Mouse (Mus musculus) urinary bladder, postnatal 4 days (tissue): ENCODE measurements around the gene Dcaf15.

ENCODE experiments used
- DNase-seq, 2 experiments: peaks; one replicate each; pipeline ENCODE4 v3.0.0; 2021 to 2022; ENCODE audit warnings: low spot score in 2 of 2

Gene Dcaf15

GRCm38 (mm10) chr8:84101476-84102270, 2.9 kb downstream of the Dcaf15 start:
- DNase-seq, result no peak

GRCm38 (mm10) chr8:84098376-84098775, 6.2 kb downstream of the Dcaf15 start:
- no peak for DNase-seq

GRCm38 (mm10) chr8:84096061-84096460, 8.5 kb downstream of the Dcaf15 start:
- DNase-seq, result no peak

- DNase-seq, result no peak
These were observed 14.0 kb downstream of the Dcaf15 start for GRCm38 (mm10) chr8:84090585-84090984.

GRCm38 (mm10) chr8:84089277-84089676, 15.3 kb downstream of the Dcaf15 start:
- no peak for DNase-seq

GRCm38 (mm10) chr8:84087821-84088220, 16.7 kb downstream of the Dcaf15 start:
- no peak for DNase-seq

- no peak for DNase-seq
These were observed 17.4 kb downstream of the Dcaf15 start for GRCm38 (mm10) chr8:84087156-84087555.

GRCm38 (mm10) chr8:84084341-84085115, 20.0 kb downstream of the Dcaf15 start:
- no peak for DNase-seq

GRCm38 (mm10) chr8:84083829-84084241, 20.7 kb downstream of the Dcaf15 start:
- no peak for DNase-seq

- no peak for DNase-seq
These were observed 25.4 kb downstream of the Dcaf15 start for GRCm38 (mm10) chr8:84079206-84079605.

GRCm38 (mm10) chr8:84076849-84077248, 27.7 kb downstream of the Dcaf15 start:
- no peak for DNase-seq

- no peak for DNase-seq
These were observed 28.2 kb downstream of the Dcaf15 start for GRCm38 (mm10) chr8:84076412-84076811.

GRCm38 (mm10) chr8:84073230-84073976, 31.2 kb downstream of the Dcaf15 start:
- no peak for DNase-seq

- DNase-seq, result no peak
These were observed 32.2 kb downstream of the Dcaf15 start for GRCm38 (mm10) chr8:84072321-84072720.

GRCm38 (mm10) chr8:84071921-84072320, 32.6 kb downstream of the Dcaf15 start:
- no peak for DNase-seq

- DNase-seq, result no peak
These were observed 33.9 kb downstream of the Dcaf15 start for GRCm38 (mm10) chr8:84070667-84071066.

- DNase-seq, result no peak
These were observed 34.3 kb downstream of the Dcaf15 start for GRCm38 (mm10) chr8:84070241-84070640.

- DNase-seq, result no peak
These were observed 34.8 kb downstream of the Dcaf15 start for GRCm38 (mm10) chr8:84069750-84070149.

GRCm38 (mm10) chr8:84069169-84069568, 35.4 kb downstream of the Dcaf15 start:
- no peak for DNase-seq

- no peak for DNase-seq
These were observed 36.1 kb downstream of the Dcaf15 start for GRCm38 (mm10) chr8:84068316-84069035.

- DNase-seq, result no peak
These were observed 36.7 kb downstream of the Dcaf15 start for GRCm38 (mm10) chr8:84067911-84068310.
